Mouse (Mus musculus): ENCODE measurements around the gene Stbd1. TPM values are rescaled to one million over a fixed set of nuclear protein-coding genes. Genes with fewer than 3 reads are reported as not detected.

Stbd1 gene
- total RNA-seq (2021): 1 to 10 TPM; 1.5 to 1.6 TPM

DNA sequence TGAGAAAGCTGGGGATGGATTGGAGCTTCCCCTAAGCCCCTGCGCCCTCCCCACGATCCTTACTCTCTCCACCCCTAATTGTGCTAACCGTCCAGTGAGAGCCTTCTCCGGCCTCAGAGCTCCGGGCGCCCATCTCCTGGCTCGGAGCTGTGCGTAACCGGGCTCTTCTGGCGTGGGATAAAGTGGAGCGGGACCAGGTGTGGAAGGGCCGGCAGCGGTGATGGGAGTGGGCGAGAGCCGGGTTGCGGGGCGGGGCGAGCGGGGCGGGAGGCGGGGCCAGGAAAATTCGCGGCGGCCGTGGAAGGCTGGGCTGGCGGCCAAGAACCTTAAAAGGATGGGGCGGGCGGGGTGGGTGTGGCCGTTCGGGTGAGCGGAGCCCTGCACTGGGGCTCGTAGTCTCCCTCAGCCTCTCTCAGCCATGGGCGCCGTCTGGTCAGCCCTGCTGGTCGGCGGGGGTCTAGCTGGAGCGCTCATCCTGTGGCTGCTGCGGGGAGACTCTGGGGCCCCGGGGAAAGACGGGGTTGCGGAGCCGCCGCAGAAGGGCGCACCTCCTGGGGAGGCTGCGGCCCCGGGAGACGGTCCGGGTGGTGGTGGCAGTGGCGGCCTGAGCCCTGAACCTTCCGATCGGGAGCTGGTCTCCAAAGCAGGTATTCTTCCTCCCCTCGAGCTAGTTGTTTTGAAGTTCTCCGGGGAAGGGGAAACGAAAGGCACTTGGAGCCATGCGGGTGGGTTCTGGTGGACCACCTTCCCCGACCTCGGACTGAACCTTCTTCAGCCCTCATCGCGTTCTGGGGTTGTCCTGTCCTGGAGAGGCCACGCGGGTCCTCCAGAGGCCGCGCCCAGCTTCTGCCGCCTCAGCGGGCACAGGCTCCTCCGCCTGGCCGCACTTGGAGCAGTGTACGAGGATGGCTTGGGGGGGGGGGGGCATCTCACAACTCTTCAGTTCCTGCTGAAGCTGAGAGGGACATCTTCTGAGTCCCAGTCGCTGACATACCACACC lies at the start of gene Stbd1:
TSS of gene Stbd1 (plus strand) at position 351 of the 1,000 bp plus-strand sequence.
- intact Hi-C loops (cut with DNase I): no loop called here
- DNase-seq: peak; percentile 72 to 75

DNA sequence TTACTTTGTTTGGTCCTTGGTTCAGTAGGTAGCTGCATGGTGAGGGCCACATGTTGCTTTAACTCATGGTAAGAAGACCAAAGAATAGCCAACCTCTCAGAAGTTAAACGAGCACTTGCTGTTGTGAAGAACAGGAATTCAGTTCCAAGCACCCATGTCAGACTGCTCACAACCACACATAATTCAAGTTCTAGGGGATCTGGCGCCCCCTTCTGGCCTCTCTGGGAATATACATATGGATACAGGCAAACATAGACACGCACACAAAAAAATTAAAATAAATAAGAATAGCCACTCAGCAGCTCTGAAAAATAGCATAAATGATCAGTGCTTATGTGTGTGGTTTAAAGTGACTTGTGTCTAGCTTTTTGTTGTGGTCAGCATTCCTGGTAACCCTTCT lies 48.9 kb upstream of the Stbd1 start:
- intact Hi-C loops (cut with DNase I): no loop called here

DNA sequence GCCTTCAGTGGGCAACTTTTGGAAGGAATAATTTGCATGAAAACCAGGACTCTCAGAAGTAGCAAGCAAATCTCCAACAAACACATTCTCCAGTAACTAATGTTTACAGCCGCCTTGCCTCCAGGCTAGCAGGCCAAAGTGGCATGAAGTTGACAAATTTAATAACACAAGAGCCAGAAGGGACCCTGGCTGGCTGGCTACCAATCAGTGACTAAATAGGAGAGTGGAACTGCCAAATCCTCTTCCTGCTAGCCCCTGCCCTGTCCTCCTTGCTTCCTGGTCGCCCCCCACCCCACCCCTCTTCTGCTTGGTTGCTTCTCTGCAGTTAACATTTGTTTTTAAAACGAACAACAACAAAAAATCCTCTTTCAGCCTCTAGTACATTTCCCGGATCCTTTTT lies 48.4 kb upstream of the Stbd1 start:
- intact Hi-C loops (cut with DNase I): no loop called here
- no peak for DNase-seq

More for the DNA sequence above, 48.9 kb upstream of the Stbd1 start:
- DNase-seq: peak in 1 of 2 experiments; percentile 6

DNA sequence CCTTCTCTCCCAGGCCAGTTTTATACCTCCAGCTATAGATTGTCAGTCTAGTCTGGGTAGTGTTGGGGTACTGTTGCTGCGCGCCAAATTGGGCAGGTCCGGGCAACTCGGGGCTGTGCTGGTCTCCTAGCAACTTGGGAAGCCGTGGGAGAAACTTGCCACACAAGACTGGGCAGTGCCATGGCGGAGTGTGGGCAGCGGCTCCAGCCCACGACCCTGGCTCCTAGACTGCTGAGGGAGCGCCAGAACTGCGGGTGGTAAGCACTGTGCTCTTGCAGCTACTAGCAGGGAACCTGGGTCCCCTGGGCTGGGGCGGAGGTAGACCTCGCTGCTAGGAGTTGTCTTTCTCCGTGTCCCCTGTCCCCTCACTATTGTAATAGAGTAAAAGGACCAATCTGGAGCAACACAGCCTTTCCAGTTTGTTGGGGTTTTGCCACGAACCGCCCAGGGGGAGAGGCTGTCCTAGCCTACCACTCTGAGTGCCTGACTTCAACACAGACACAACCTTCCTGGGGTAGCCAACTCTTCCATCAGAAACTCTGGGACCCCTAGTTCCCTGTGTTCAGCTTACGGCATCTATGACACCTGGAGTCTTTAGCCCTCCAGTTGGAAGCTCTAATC lies 47.8 kb upstream of the Stbd1 start, which contains the start of gene Fam47e:
TSS of gene Fam47e (plus strand) at position 179 of the 621 bp plus-strand sequence.
- intact Hi-C loops (cut with DNase I): no loop called here
- no peak for DNase-seq

DNA sequence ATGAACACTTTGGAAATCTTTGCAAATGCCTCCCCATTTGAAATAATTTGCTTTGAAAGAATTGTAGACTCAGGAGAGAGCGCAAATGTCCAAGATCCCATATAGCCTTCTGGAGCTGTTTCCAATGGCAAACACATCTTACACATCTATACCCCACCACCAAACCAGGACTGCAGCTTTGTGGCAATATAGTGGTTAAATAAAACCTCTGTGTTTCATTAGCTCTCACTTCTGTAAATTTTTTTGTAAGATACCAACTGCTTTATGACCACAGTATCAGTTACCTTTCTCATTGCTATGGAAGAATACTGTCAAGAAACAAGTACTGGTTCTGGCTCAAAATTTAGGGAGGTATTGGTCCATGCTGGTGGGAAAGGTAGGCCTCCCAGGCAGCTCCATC lies 46.9 kb upstream of the Stbd1 start:
- intact Hi-C loops (cut with DNase I): no loop called here
- DNase-seq: no peak

DNA sequence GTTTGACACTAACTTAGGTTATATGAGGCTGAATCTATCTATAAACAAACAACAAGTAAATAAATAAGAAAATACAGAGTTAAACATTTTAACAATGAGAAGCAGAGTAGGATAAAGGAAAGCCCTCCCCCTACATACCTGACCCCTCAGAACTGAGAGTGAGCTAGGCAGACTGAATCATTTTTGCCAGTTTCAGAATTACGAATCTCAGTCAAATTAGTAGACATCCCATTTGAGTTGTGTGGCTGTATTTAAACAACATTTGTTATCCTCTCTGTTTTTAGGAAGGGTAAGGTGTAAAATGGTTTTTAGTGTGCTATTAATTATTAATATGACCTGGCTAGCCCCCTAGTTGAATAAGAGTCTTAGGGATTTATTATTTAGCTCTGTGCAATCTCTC lies 45.3 kb upstream of the Stbd1 start:
- intact Hi-C loops (cut with DNase I): no loop called here
- DNase-seq: no peak

DNA sequence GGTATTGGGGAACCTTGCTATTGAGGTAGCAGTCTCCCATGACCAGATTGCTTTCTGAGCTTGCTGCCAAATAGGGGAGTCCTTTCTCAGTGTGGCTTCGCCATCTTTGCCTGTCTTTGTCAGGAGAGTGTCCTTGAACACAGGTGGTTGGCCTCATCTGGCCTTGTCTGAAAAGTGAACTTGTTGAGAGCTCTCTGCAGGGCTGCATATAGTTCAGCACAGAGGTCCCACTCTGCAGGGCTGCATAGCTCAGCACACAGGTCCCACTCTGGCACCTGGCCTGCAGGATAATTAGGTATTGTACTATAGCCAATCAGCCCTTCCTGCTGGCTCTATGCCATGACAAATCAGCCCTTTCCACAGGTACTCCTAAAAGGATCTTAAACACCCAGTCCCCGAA lies 42.6 kb upstream of the Stbd1 start:
- no peak for DNase-seq
- intact Hi-C loops (cut with DNase I): no loop called here

DNA sequence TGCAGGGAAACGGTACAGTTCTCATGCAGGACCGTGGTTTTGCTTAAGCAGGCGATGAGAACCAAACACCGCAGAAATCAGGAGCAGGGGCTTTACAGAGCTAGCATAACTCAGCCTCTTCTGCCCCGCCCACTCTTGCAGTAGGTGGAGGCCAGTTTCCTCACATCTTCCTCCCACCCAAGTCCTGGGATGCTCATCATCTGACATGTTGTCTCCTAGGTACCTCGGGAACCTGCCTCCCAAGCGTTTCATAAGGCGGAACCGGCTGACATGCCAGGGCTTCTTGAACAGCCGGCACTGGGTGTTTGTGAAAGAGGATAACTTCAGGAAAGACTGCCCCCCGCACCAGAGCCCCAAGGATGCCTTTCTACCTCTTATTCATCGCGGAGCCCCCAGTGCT lies 40.8 kb upstream of the Stbd1 start:
- intact Hi-C loops (cut with DNase I): no loop called here
- no peak for DNase-seq

DNA sequence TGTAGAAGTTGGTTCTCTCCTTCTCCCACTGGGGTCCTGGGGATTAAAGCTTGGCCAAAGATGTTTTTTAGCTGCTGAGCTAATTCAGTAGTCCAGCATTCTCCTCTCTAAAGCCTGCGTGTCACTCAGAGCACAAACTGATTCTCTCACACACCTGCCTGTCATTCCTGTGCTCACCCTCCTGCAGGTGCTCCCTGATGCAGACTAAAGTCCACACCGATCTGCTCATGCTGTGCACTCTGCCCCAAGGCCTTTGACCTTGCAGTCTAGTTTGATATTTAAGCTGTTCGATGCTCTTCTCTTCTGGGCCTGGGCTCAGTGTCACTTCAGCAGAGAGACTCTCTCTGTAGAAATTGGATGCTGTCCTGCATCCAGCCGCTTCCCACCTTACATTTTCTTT lies 31.6 kb upstream of the Stbd1 start:
- intact Hi-C loops (cut with DNase I): no loop called here
- no peak for DNase-seq

DNA sequence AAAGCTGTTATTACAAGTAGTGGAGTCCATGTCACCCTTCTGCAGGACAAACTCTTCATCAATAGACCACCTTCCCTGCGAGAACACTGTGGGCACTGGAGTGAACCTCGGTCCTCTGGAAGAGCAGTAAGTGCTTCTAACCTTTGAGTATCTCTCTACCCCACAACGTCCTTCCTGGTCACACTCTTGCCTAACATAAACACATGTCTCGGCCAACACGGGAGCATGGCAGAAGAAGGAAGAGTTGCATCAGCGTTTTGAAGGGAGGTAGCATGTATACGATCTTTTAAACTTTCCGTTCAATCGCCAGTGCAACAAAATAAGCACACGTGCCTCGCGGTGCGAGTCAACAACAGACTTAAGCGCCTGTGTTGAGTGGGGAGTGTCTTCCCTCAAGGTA lies 23.3 kb upstream of the Stbd1 start:
- intact Hi-C loops (cut with DNase I): no loop called here
- DNase-seq: no peak

DNA sequence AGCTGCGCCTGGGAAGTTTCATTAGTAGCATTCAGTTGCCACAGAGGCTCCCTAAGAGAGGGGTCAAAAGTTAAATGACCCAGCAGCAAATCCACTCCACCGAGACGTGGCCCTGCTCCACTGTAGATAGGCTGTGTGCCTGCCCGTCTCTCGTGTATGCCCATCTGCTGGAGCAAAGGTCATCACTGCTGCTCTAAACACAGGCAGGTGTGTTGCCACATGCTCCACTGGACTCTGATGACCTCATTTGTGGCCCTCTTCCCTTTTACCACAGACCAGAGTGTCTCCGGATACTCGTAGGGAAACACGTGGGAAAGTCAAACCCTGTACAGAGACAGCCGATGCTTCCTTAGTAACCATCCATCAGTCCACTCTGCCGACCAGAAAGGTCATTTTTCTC lies 16.9 kb upstream of the Stbd1 start:
- intact Hi-C loops (cut with DNase I): no loop called here
- DNase-seq: no peak

DNA sequence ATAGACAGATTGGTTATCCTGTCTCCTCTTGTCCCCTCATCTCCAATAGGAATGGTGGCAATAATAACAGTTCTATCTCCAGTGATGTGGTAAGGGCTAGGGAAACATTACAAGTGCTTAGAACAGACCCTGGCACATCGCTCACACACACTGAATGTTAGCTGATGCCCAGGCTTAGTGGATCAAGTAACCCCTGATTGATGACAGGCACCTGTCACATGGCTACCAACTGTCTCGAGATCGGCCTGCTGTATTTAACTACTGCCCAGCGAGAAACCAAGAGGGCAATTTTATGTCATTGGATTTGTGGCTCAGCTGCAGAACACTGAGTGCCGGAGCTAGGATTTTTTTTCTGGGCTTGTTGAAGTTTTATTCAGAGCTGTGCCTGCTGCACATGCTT lies 7.8 kb upstream of the Stbd1 start:
- DNase-seq: no peak
- intact Hi-C loops (cut with DNase I): no loop called here

DNA sequence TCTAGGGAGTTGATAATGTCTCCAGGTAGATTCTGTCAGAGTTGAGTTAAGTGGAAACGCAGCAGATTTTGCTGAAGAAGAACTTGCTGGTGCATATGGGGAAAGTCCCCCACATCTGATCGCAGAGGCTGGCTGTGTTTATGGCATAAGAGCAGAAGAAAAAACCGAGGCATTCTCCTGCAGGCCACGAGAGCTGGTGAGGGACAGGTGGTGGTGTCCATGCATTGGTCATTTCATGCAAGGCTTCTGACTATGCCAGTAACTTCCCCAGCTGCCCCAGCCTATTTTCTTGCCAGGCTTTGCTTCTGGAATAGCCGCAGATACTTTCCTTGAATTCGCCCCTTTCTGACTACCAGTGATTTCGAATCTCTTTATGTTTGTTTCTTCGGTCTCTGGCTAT lies 6.0 kb upstream of the Stbd1 start:
- DNase-seq: no peak
- intact Hi-C loops (cut with DNase I): no loop called here

DNA sequence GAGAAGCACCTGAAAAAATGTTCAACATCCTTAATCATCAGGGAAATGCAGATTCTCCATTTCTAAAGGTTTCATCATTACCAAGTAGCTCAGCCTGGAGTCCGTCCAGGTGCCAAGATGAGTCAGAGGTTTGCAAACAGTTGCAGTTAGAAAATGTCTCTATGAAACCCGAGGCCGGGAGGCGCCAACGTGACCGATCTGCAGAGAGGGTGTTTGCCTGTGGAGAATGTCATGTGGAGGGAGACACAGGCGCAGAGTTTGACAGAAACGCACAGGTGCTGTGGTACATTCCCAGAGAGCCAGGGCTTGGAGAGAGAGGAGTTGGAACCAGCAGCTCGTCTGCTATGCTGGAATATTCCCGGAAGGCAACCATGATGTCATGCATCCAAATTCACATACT lies 3.8 kb upstream of the Stbd1 start:
- intact Hi-C loops (cut with DNase I): no loop called here
- DNase-seq: no peak

DNA sequence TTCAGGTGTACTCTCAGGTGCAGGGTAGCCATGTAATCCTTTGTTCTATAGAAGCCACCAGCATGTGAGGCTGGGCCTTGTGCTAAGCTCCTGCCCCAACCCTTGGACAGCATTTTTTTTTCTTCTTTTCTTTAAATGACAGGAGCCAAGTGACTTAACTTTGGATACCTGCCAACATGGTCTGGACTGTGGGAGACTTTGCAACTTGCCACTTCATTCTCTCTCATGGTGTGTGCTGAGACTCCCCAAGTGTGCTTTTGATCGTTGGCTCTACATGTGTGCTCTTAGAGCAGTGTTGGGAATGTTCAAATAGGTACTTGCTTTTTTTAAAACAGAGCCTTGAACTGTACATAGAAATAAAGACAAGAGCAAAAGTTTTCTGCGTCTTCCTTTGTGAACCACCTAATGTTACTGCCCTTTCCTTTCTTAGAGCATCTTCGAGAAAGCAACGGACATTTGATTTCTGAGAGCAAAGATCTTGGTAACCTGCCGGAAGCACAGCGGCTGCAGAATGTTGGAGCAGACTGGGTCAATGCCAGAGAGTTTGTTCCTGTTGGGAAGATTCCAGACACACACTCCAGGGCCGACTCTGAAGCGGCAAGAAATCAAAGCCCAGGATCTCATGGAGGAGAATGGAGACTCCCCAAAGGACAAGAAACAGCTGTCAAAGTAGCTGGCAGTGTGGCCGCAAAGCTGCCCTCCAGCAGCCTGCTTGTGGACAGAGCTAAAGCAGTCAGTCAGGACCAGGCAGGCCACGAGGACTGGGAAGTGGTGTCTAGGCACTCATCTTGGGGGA lies 1.8 kb downstream of the Stbd1 start:
- peak; percentile 29 to 33 for DNase-seq
- intact Hi-C loops (cut with DNase I): no loop called here

DNA sequence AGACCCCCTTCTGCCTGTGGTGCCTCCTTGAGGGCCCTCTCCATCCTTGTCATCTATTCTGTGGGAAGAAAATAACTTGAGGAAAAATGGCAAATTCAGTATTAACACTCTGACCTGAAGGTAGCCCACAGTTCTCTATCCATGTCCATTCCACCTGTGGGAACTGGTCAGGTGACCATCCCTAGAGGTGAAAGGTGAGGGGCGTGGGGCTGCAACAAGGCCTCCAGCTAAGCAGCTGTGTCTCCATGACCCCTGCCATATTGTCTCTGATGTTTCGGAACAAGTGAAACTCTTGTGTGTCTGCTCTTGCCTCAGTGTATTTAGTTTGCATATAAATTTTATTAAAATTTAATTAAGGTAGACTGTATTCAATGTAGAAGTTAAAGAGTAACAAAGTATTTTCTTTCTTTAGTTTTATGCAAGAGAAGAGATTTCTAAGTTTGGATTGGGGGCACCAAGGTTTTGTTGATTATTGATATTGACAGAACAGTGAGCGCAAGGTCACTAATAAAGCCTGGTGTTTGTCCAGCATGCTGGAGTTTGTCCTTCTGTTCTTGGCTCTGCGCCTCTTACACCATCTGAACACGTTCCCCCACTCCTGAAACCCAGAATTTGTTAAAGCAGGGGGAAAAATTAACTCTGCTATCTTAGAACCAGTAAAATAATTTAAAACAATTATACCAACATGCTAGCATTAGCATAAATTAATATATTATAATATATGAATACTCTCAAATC lies 4.8 kb downstream of the Stbd1 start:
- intact Hi-C loops (cut with DNase I): no loop called here
- DNase-seq: no peak

DNA sequence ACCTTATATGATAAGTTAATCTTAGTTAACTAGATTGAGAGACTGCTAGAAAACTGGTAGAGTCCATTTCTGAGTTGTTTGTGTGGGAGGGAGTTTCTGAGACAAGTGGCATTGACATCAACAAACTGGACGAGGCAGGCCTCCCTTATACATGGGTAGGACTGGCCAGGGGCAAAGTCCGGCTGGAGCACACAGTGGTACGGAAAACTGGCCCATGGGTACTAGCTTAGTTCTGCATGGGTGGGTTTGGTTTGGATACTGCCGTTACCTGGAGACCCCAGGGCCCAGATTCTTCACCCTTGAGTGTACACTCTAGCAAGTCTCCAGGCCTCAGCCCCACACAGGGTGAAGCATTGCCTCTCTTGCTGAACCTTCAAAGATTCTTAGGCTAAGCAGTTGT lies 9.9 kb downstream of the Stbd1 start:
- DNase-seq: no peak
- intact Hi-C loops (cut with DNase I): no loop called here

DNA sequence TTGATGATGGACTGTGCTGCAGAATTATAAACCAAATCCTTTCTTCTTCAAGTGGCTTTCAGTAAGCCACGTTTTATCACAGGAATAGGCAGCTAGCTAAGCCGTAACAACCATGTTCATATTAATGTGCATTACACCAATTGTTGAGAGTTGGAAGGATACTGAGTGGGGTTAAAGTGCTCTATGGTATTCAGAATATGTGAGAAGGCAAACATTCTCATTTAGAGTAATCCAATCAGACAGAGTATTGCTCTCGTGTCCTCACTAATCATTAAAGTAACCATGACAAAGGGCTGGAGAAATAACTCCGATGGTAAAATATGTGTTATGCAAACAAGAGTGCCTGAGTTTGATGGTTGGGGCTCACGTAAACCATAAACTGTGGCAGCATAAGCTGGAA lies 19.0 kb downstream of the Stbd1 start:
- intact Hi-C loops (cut with DNase I): no loop called here
- no peak for DNase-seq

DNA sequence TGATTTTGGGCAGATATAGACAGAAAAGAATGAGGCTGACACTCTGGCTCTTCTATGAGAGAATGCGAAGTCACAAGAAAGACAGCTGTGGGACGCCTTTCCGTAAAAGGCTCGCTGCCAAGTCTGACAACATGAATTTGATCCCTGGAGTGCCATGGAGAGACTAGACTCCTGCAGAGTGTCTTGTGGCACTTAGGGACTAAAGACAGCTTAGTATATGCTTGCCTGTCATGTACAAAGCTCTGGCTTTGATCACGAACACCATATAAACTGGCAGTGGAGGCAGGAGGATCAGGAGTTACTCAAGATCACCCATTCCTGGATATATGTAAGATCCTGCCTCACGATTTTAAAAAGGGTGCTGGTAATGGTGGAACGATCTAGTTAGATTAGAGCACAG lies 25.1 kb downstream of the Stbd1 start:
- DNase-seq: no peak

DNA sequence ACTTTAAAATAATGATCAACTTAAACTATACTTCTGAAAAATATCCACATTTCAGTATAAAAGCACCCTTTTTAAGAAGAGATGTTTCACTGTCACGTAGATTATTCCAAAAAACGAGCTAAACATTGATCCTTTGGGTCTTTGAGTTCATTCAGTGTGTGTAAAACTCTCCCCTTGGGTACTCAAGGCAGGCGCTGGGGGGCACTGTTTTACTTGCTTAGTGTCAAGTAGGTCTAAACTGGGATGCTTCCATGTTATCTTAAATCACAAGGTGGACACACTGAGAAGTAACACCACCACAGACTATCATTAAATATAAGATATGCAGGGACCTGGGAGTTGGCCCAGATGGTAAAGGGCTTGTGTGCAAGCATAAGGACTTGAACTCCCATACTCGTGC lies 30.7 kb downstream of the Stbd1 start:
- DNase-seq: no peak
- intact Hi-C loops (cut with DNase I): no loop called here

More for the DNA sequence above, 25.1 kb downstream of the Stbd1 start:
- intact Hi-C loops (cut with DNase I): no loop called here

All from heart, postnatal 36 days (tissue).